Mouse (Mus musculus) intestine, embryonic 14.5 days (tissue): ENCODE results near the gene Rab7b. TPM values are rescaled to one million over a fixed set of nuclear protein-coding genes. Genes with fewer than 3 reads are reported as not detected.

ENCODE experiments used
- ATAC-seq: fragments of 200-750 bp; cut with Nextera tagmentation; replicated peaks from 2 replicates; pipeline ENCODE4 v1.8.0; 2017; ENCODE audit warnings: low read depth, moderate number of reproducible peaks, moderate TSS enrichment, moderate library complexity; ENCODE audit not compliant: low FRiP score, low TSS enrichment
- DNase-seq: peaks from one replicate; pipeline ENCODE4 v3.0.0-alpha.2; 2018; ENCODE audit warnings: low spot score
- H3K27ac ChIP-seq: fragments of 300-500 bp; sonication (generic); 2 replicates; pipeline ENCODE4 v1.5.1; 2014; ENCODE audit warnings: low read depth, mild to moderate bottlenecking, control low read depth
- H3K27me3 ChIP-seq: fragments of 300-500 bp; sonication (generic); replicated peaks from 2 replicates; pipeline ENCODE4 v1.6.1; 2014; ENCODE audit warnings: low read length, control low read depth; ENCODE audit not compliant: control insufficient read depth, insufficient read depth
- H3K36me3 ChIP-seq: fragments of 300-500 bp; sonication (generic); 2 replicates; pipeline ENCODE4 v1.6.1; 2014; ENCODE audit warnings: low read length, control low read depth; ENCODE audit not compliant: control insufficient read depth, insufficient read depth
- H3K4me1 ChIP-seq: fragments of 300-500 bp; sonication (generic); replicated peaks from 2 replicates; pipeline ENCODE4 v1.6.1; 2014; ENCODE audit warnings: low read length, control low read depth, mixed read lengths; ENCODE audit not compliant: control insufficient read depth, insufficient read depth
- H3K4me2 ChIP-seq: fragments of 300-500 bp; sonication (generic); 2 replicates; pipeline ENCODE4 v1.6.1; 2014; ENCODE audit warnings: low read length
- H3K4me3 ChIP-seq: fragments of 300-500 bp; sonication (generic); 2 replicates; pipeline ENCODE4 v1.5.1; 2014; ENCODE audit warnings: low read depth, low read length, control low read depth, mixed read lengths
- H3K9ac ChIP-seq: fragments of 300-500 bp; sonication (generic); 2 replicates; pipeline ENCODE4 v1.6.1; 2014; ENCODE audit warnings: mild to moderate bottlenecking, low read length
- H3K9me3 ChIP-seq: fragments of 300-500 bp; sonication (generic); 2 replicates; pipeline ENCODE4 v1.6.1; 2016; ENCODE audit warnings: low read length, control low read depth; ENCODE audit not compliant: control insufficient read depth
- WGBS: fragments of 180-500 bp; shearing (Covaris S2); extraction: QIAGEN DNeasy Blood & Tissue Kit; methylation state at CpG from one replicate; pipeline ENCODE4 v1.1.7; 2014; 5-methylcytosine and 5-hydroxymethylcytosine counted together
- polyA plus RNA-seq: library from polyadenylated mRNA; unstranded; fragments of >200 nt; fragmentation: Nextera tagmentation; extraction: Ambion mirVana; gene quantifications from 2 replicates; pipeline ENCODE4 v1.2.1, GENCODE M21; 2014

Rab7b gene
- polyA plus RNA-seq, 1 experiment from 2014 or later, result 4.3 TPM

DNA sequence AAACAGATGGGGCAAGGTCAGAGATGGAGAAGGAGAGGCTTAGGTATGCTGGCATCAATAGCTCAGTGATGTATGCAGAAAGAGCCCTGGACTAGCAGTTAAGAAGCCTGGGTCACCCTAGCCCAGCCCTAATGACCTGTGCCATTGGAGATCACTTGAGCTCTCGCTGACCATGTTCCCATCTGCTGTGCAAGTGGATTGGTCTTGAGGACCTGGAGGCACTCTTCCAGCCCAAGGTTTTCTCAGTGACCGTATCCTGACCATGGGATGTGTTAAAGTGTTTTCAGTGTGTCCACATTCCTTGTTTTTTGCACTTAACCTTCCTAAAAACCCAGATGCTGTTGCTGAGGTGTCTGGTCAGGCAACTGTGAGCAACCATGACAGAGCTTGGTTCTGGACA lies 28.2 kb upstream of the Rab7b start:
- Histone ChIP-seq H3K27ac (no peak overlapping the region), H3K9me3 (no peaks in the 10 kb centered on the region), H3K27me3 (no peaks in the 10 kb centered on the region), H3K9ac (no peak overlapping the region), H3K4me3 (no peak overlapping the region), H3K4me1 (no peaks in the 10 kb centered on the region; the same call in 1 of the 2 replicates), H3K36me3 (no peaks in the 10 kb centered on the region), H3K4me2 (no peak overlapping the region)
- ATAC-seq (no peak), DNase-seq (no peak)
- WGBS, result 84% methylated on average over 2 of the region's 2 CpGs

DNA sequence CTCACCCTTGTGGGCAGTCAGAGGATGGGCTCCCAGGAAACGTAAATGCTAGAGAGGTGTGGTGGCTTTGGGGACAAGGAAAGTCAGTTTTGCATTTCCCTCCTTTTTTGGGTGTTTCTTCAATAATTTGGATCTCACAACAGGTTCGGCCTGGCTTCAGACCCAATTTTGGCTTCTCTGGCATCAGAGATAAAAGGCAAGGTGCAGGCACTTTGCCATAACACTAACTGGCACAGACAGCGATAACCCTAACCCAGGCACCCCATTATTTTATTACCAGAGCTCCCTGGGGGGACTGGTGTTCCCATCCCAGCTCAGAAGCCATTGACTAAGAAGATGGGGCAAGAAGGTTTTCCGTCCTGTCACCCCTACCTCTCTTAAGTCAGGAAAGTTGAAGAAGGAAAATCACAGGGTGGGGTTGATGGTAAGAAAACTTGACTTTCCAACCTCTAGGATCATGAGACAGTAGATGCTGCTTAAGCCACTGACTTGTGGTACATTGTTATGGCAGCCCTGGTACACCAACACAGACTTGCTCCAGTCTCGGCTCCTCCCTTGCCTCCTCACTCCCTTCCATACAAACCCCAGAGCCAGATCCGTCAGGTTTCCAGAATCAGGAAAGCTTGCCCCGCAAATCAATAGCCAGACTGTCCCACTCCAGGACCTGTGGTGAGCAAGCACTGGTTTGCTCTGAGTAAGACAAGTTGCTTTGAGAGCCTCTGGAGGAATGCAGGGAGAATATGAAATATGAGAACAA lies 27.6 kb upstream of the Rab7b start:
- ATAC-seq (no peak), DNase-seq (no peak)
- 75% methylated on average over 7 of the region's 7 CpGs for whole genome bisulfite sequencing
- no peak overlapping the region for H3K9ac ChIP-seq
- no peaks in the 10 kb centered on the region; the same call in 1 of the 2 replicates for H3K4me1 ChIP-seq
- no peak overlapping the region for H3K4me2 ChIP-seq
- no peak overlapping the region for H3K27ac ChIP-seq
- no peaks in the 10 kb centered on the region for H3K27me3 ChIP-seq
- H3K36me3 ChIP-seq, result no peaks in the 10 kb centered on the region
- H3K4me3 ChIP-seq, result no peak overlapping the region
- no peaks in the 10 kb centered on the region for H3K9me3 ChIP-seq

DNA sequence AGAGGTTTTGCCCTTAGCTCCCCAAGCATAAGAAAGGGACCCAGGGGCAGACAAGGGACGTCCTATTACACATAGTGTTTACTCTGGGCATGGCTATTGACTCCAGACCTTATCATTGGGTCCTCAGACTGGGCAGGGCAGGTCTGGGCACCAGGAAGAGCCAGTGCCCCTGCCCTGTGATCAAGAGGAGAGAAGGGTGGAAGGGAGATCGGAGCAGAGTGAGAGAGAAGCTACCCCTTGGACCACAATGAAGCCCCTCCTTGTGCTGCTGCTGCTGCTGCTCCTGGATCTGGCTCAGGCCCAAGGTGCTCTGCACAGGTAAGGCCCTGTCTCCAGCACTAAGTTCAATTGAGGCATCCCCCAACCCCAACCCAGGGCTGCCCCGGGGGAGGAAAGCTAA lies 26.7 kb upstream of the Rab7b start:
- DNase-seq (no peak), ATAC-seq (no peak)
- Histone ChIP-seq H3K27me3 (no peaks in the 10 kb centered on the region), H3K9me3 (no peaks in the 10 kb centered on the region), H3K9ac (no peak overlapping the region), H3K4me3 (no peak overlapping the region), H3K4me2 (no peak overlapping the region), H3K36me3 (no peaks in the 10 kb centered on the region), H3K27ac (no peak overlapping the region), H3K4me1 (no peaks in the 10 kb centered on the region; the same call in 1 of the 2 replicates)
- WGBS, result 58% methylated on average over 3 of the region's 3 CpGs

DNA sequence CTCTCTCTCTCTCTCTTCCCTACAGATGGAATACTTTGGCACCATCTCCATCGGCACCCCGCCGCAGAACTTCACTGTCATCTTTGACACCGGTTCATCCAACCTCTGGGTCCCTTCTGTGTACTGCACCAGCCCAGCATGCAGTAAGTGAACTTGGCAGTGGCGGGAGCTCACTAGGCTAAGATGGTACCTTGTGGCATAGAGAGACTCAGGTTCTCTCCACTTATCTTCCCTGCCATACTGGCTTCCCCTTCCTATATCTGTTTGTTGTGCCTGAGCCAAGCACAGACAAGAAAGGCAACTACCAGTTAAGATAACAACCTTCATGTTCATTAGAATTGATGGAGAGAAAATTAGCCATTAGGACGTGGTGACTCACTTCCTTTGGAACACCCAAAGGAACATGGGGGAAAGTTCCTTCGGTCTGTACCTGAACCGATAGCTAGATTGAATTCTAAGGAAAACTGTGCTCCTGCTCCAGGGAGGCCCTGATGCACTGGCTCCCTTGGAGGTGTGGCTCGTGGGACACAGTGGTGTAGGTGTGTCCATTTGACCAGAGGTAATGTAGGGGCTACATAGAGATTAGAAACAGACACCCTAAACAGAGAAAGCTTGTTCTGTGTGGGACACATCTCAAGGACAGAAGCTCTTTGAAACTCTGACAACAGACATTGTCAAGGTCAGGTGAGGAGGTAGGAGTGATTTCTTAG lies 25.1 kb upstream of the Rab7b start:
- no peak overlapping the region for H3K4me3 ChIP-seq
- H3K27me3 ChIP-seq, result no peaks in the 10 kb centered on the region
- H3K9ac ChIP-seq, result no peak overlapping the region
- WGBS, result 86% methylated on average over 9 of the region's 9 CpGs
- no peaks in the 10 kb centered on the region for H3K36me3 ChIP-seq
- no peak overlapping the region for H3K27ac ChIP-seq
- DNase-seq, result no peak
- H3K9me3 ChIP-seq, result no peaks in the 10 kb centered on the region
- H3K4me2 ChIP-seq, result no peak overlapping the region
- ATAC-seq, result no peak
- no peaks in the 10 kb centered on the region for H3K4me1 ChIP-seq

DNA sequence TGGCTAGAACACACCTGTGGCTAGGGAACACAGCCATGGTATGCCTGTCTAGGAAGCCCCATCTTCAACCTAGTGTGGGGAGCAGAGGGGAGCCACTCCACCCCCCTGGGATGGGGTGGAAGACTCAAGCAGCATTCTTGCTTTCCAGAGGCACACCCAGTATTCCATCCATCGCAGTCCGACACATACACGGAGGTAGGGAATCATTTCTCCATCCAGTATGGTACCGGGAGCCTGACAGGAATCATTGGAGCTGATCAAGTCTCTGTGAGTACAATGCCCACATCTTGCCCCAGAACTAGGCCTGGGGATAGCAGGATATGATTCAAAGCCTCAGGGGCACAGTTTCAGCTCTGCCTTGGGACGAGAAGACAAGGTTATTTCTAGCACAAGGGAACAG lies 24.4 kb upstream of the Rab7b start:
- Histone ChIP-seq H3K36me3 (no peaks in the 10 kb centered on the region), H3K4me1 (no peaks in the 10 kb centered on the region), H3K27ac (no peak overlapping the region), H3K27me3 (no peaks in the 10 kb centered on the region), H3K4me3 (no peak overlapping the region), H3K4me2 (no peak overlapping the region), H3K9me3 (no peaks in the 10 kb centered on the region), H3K9ac (no peak overlapping the region)
- WGBS, result 85% methylated on average over 5 of the region's 5 CpGs
- ATAC-seq, result no peak
- no peak for DNase-seq

DNA sequence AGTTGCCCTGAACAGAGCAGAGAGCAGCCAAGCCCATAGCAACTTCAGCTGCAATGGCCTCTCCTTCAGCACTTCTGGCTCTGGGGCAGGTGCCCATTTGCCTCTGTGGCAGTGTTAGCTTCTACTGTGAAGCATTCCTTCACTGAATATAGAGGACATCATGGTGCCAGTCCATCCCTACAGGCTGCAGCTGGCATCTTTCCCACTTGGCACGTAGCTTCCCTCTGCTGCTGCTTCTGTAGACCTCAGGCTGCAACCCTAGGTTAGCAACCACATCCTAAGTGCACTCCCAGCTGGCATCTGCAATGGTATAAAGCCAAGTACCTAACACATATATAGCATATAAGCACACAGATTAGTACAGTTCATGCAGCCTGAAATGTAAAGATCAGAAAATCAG lies 22.6 kb upstream of the Rab7b start:
- ATAC-seq, result no peak

DNA sequence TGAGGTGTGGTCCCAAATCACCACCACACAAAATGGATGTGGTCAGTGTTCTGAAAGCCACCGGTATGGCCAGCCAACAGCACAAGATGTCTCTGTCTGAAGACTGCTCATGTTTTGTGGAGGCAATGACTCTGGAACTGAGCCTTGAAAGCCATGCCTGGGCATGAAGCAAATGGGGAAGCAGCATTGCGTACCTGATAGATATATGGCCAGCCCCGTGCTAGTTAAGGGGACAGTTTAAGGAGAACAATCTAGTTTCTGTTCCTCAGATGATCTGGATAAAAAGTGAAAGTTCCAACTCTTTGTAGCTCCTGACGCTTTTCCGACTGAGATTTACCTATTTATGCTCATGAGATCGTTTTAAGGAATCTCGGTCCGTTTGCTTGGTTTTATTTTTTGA lies 17.4 kb upstream of the Rab7b start:
- Histone ChIP-seq H3K9me3 (no peaks in the 10 kb centered on the region), H3K36me3 (no peaks in the 10 kb centered on the region), H3K27ac (no peak overlapping the region), H3K4me1 (no peaks in the 10 kb centered on the region), H3K4me3 (no peak overlapping the region), H3K4me2 (no peak overlapping the region), H3K27me3 (no peaks in the 10 kb centered on the region), H3K9ac (no peak overlapping the region)
- DNase-seq (no peak), ATAC-seq (no peak)
- WGBS, result 86% methylated on average over 8 of the region's 8 CpGs

More for the DNA sequence above, 22.6 kb upstream of the Rab7b start:
- DNase-seq, result no peak
- Histone ChIP-seq H3K27ac (no peak overlapping the region), H3K27me3 (no peaks in the 10 kb centered on the region), H3K36me3 (no peaks in the 10 kb centered on the region), H3K4me1 (no peaks in the 10 kb centered on the region), H3K4me2 (no peak overlapping the region), H3K4me3 (no peak overlapping the region), H3K9ac (no peak overlapping the region), H3K9me3 (no peaks in the 10 kb centered on the region)
- WGBS, result 79% methylated on average over 1 of the region's 1 CpGs

DNA sequence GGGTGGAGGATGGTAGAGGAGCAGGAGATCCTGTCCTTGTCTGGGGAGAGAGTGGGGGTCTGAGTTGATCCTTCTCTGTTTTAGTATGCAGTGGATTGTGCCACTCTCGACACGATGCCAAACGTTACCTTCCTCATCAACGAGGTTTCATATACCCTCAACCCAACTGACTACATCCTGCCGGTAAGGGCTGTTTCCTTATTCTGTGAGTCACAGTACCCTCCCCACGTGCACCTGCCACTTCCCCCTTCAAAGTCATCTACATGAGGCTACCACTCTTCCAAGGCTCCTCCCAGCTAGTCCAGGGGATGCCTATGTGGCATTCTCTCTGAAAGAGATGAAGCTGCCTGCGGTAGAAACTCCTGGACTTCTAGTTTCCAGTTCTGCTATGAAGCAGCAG lies 16.1 kb upstream of the Rab7b start:
- Histone ChIP-seq H3K4me1 (no peaks in the 10 kb centered on the region), H3K9ac (no peak overlapping the region), H3K9me3 (no peaks in the 10 kb centered on the region), H3K4me2 (no peak overlapping the region), H3K27me3 (no peaks in the 10 kb centered on the region), H3K27ac (no peak overlapping the region), H3K36me3 (no peaks in the 10 kb centered on the region), H3K4me3 (no peak overlapping the region)
- 81% methylated on average over 7 of the region's 7 CpGs for WGBS
- no peak for DNase-seq
- no peak for ATAC-seq

DNA sequence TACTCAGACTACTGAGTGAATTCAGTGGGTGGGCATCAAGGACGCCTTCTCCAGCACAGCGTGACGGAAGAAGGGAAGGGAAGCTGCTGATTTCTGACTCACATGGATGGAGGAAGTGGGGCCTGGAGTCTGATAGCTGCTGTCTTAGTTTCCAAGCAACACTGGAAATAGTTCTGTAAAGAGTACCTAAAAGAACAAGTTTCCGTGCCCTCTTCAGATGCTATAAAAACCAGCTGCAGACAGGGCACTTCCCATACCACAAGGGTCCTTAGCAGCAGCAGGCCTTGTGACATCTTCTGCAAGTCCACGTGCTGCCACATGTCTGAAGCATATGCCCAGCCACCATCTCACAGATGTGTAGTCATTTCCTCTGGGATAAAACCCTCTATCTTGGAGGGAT lies 8.9 kb upstream of the Rab7b start:
- H3K4me2 ChIP-seq, result no peak overlapping the region
- DNase-seq (no peak), ATAC-seq (no peak)
- no peak overlapping the region for H3K27ac ChIP-seq
- H3K27me3 ChIP-seq, result no peaks in the 10 kb centered on the region
- no peaks in the 10 kb centered on the region for H3K36me3 ChIP-seq
- no peaks in the 10 kb centered on the region for H3K4me1 ChIP-seq
- H3K9me3 ChIP-seq, result no peaks in the 10 kb centered on the region
- H3K9ac ChIP-seq, result no peak overlapping the region
- no peak overlapping the region for H3K4me3 ChIP-seq
- 85% methylated on average over 5 of the region's 5 CpGs for WGBS
